Mouse (Mus musculus): ENCODE measurements around the gene Cd274.

Gene Cd274

GRCm38 (mm10) chr19:29366969-29367622 lies at the start of gene Cd274, which contains the start of gene Plgrkt:
TSS of gene Cd274 (plus strand) at chr19:29367455.
TSS of gene Plgrkt (minus strand) at chr19:29367390.
- peak; percentile 88 to 93 for DNase-seq

GRCm38 (mm10) chr19:29323416-29324049 lies 43.7 kb upstream of the Cd274 start:
- peak; percentile 22 to 29 for DNase-seq

GRCm38 (mm10) chr19:29325053-29325851 lies 42.0 kb upstream of the Cd274 start, which contains the start of gene Insl6:
TSS of gene Insl6 (minus strand) at chr19:29325356.
- DNase-seq = peak; percentile 74 to 75

DNA sequence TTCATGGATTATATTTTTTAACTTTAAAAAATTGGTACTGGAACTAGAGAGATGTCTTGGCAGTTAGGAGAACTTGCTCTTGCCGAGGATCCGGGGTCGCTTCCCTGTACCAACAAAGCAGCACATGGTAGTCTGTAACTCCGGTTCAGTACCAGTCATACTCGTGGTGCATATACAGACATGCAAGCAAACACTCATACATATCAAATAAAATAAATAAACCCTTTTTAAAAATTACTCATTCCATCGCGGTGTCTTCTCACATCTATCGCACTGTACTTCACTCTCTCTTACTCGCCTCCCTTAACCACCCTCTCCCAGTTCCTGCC lies 41.4 kb upstream of the Cd274 start:
- no peak for DNase-seq

DNA sequence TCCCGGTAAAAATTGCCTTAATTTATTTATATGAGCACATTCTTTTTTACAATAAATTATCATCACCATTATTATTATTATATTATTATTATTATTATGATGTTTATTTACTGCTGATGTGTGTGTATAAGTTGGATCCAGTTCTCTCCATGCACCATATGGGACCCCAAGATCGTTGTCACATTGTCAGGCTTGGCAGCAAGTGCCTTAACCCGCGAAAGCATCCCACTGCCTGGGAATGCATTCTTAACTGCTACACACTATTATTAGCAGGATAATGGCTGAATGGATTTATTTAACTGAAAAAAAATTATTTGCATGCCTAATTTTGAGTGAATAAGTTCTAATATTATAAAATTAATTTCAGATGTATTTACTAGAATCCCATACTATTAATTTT lies 40.9 kb upstream of the Cd274 start:
- DNase-seq = no peak

GRCm38 (mm10) chr19:29326822-29327552 lies 40.3 kb upstream of the Cd274 start:
- DNase-seq = no peak

DNA sequence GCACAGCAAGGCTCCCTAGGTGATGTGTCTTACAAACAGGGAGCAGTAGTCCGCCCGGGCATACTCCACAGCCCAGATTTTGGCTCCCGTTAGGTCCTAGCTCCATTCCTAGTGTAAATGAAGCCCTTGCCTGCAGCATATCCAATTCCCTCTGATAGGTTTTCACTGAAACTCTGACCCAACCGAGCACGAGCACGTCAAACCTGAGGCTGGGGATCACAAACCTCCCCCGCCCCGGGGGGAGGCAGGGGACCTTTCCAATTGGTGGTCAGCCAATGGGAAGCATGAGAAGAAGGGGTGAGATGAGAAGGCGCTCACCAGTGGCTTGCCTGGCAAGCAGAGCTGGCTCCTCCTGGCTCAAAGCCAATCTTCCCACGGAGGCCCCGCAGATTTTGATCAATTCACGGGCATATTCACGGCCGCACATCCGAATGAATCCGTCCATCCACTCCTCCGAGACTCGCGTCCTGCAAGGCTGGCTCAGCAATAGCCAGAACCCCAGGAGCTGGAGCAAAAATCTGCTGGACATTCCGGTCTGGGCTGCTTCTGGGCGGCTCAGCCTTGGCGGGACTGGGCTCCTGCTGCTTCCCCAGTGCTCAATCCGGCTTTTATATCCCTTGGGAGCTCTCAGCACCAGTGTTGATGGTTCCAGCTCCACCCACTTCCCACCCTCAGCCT lies 33.0 kb upstream of the Cd274 start, which contains the start of gene Rln1:
Gene Rln1, minus strand, starts transcription at position 603 of the 678 bp plus-strand sequence.
- DNase-seq = no peak

- DNase-seq = no peak
These were observed 30.6 kb upstream of the Cd274 start for GRCm38 (mm10) chr19:29336624-29337023.

DNA sequence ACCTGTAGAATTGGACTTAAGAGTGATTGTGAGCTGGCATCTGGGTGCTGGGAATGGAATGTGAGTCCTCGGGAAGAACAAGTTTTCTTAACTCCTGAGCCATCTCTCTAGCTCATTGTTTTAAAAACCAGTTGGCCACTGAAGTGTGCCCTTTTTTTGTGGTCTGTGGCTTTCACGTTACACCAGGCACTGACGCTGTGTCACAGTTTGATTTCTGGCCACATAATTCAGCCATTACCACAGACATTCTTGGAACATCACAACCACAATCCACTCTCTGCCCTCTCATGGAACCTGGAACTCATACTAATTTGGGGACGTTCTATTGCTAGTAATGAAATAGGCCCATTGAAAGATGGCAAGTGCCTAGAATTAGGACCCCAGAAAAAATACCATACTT lies 26.2 kb upstream of the Cd274 start:
- DNase-seq = no peak

GRCm38 (mm10) chr19:29342281-29342680 lies 25.0 kb upstream of the Cd274 start:
- DNase-seq = no peak

DNA sequence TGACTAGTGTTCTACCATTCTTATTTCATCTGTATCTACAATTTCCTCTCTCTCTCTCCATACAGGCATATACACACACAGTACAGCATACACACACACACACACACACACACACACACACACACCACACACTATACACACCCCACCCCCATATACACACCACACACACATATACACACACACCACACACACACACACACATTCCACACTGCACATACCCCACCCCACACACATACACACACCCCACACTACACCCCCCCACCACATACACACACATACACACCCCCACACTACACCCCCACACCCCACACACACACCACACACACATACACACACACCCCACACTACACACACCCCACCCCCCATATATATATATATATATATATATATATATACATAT lies 22.4 kb upstream of the Cd274 start:
- no peak for DNase-seq

- no peak for DNase-seq
These were observed 21.6 kb upstream of the Cd274 start for GRCm38 (mm10) chr19:29345636-29346035.

GRCm38 (mm10) chr19:29350991-29351390 lies 16.3 kb upstream of the Cd274 start:
- DNase-seq = no peak

DNA sequence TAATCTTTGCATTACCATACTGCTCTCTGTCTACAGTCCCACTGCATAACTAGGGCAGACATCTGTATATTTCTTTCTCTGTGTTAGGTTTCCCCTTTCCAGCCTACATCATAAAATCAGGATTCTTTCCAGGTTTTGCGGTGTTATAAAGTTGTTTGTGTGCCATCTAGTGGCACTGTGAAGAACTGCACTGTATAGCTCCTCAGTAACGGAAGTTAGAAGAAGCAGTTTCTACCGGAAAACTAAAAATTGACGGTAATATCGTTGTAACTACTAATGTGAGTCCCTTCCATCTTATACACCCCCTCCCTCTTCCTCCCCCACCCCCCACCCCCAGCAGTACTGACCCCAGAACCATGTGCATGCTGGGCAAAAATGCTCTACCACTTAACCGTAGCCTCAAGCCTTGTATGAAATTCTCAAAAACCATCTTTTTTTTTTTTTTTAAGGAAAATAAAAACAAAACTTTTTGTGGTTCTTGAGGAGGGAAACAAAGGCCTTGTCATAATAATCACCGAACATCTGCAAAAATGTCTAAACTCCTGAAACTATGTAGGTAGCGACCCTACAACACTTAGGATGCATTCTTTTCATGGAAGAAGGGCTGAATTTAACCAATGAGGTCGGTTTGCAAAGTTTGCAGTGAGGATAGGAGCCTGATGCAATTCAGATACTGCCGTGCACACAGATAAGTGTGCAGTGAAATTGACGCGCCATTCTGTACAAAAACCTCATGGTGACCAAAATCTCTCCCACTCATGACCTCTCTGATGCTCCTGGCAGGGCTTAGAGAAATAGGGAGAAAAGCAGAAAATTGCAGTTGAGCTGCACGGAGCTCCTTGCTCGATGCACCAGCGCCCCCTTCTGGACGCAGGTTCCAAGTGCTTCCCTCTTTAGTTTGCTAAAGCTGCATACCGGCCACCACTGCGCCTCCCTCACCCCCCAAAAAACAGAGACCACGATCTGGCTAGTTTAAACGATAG lies 12.1 kb upstream of the Cd274 start:
- DNase-seq = peak; percentile 87 to 89

DNA sequence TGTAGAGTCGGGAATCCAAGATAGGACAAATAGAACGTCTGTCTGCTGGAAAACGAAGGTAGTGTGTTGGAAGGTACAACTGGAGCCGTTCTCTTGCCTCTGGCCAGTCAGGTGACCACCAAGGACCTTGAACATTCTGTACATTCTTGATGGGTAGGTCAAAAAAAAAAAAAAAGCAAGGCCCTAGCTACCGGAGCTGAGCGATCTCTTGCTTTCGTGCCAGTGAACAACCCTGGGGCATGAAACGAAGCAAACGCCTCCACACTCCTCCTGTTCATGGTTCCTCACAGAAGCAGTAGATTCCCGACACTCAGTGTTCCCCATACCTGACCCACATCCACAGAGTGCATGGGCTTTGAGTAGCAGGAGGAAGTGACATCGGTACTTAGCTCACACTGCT lies 11.0 kb upstream of the Cd274 start:
- DNase-seq = no peak

GRCm38 (mm10) chr19:29360251-29360650 lies 7.0 kb upstream of the Cd274 start:
- no peak for DNase-seq

DNA sequence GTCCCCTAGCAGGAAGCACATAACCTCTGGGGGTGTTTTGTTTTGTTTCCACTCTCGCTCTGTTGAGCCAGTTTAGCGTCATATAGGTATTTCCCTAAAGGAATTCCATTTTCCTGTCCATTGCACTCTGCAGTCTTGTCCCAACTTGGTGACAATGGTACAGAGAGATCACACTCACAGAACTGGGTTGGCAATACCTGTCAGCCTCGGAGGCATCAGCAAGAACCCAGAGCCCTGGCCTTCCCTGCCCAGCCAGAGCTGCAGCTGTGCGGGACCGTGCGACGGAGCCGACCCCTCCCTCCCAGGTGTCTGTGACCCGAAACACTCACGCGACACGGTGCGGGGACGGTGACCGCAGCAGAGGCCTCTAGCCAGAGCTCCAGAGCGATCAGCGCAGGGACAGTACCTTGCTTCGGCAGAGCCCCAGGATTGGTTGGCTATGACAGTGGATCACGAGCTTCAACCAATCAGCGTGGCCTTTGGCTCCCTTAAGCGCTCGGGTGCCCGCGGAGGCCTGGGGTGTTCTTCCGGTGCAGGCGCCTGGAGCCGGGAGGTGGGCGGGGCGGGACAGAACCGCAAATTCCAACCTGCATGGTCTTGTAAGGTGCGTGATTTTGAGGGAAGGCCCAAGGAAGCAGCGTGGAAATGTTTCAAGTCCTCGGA lies 5.7 kb upstream of the Cd274 start:
- peak; percentile 84 to 91 for DNase-seq

DNA sequence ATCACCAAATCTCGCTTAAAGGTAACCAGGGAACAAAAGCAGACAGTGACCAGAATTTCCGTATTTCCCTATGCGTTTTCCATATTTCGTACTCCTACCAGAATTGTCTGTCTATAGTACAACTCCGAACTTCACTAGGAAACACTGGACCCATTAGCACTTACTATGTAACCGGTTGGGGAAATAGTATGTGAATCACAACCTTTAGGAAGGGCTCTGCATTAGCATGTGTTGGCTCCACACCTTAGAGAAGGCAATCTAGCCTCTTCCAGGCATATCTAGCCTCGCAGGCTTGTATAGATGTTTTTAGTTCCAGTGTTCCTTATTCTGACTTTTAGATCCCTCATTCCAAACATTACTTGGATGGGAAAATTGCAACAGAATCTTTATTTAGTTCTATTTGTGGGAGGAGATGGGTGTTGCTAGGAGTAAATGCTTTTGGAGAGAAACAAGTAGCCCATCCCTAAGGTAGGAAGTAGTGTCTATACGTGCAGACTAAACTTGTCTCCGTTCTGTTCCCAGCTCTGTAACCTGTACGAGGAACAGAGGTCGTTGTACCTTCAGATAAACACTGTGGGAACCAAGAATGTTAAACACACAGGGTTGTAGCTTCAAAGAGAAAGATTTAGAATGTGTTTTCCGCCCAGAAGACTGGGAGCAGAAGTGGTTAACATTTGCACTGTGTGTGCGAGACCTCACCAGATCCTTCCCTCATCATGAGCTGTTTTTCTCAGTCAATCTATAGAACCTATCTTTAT lies 4.9 kb upstream of the Cd274 start:
- DNase-seq = no peak

- no peak for DNase-seq
These were observed 3.7 kb upstream of the Cd274 start for GRCm38 (mm10) chr19:29363557-29363956.

- DNase-seq = no peak
These were observed 3.2 kb upstream of the Cd274 start for GRCm38 (mm10) chr19:29364076-29364475.
